Mouse (Mus musculus) thymus, adult 2 months (tissue): ENCODE results near the gene Olfr1232.

Experiments
- CTCF ChIP-seq: fragments of 200-500 bp; IDR thresholded peaks from 2 replicates; pipeline ENCODE4 v1.5.1; 2012; ENCODE audit warnings: mild to moderate bottlenecking, control low read depth, low read length, moderate library complexity, borderline replicate concordance; ENCODE audit not compliant: control insufficient read depth, poor library complexity, insufficient read depth; ENCODE audit errors: extremely low read depth
- POLR2A ChIP-seq: fragments of 200-500 bp; IDR thresholded peaks from 2 replicates; pipeline ENCODE4 v1.6.1; 2012; ENCODE audit warnings: mild to moderate bottlenecking, low read length, control low read depth, moderate library complexity; ENCODE audit not compliant: control insufficient read depth, poor library complexity, insufficient read depth; ENCODE audit errors: extremely low read depth

- no peak for TF ChIP-seq POLR2A
- no peak for TF ChIP-seq CTCF
These were observed 35.3 kb upstream of the Olfr1232 start, which contains the start of gene Olfr1234 for GRCm38 (mm10) chr2:89364765-89365164.
